Mouse (Mus musculus) erythroblast, adult 5-6 weeks (primary cell): ENCODE measurements at regions not wholly inside any gene's neighbourhood (a gene's known extent, or its start where the extent isn't known, plus 50 kb on each side); places are given as distances from the start of the nearest gene placed in this dataset.
"Not testable (repeated sequence)": the region's sequence is repeated elsewhere in the genome, so short reads cannot be mapped to it uniquely, and the experiment has no call there.

Experiments used
- ATAC-seq: replicated peaks from 2 replicates; pipeline ENCODE4 v1.8.0; 2016; ENCODE audit warnings: moderate number of reproducible peaks, mild to moderate bottlenecking, moderate TSS enrichment, inconsistent platforms; ENCODE audit not compliant: poor library complexity, low FRiP score, severe bottlenecking

DNA sequence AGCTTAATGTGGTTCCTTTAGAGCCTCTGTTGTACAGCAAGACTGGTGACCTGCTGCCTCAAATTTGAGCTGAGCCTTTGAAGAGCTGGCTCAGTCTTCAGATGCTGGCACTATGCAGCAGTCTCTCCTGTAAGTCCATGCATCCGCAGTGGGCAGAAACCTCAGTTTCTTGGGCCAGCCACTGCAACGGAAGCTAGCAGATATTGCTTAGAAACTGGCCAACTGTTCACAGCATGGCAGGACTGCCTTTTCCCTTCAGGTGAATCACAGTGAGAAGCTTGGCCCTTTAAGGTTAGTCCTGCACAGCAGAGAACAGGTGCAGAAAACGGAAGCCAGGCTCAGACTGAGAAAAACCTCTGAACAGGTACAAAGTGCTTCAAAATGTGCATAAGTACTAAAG lies 1976.8 kb upstream of the G6pd2 start:
- no peak for ATAC-seq

DNA sequence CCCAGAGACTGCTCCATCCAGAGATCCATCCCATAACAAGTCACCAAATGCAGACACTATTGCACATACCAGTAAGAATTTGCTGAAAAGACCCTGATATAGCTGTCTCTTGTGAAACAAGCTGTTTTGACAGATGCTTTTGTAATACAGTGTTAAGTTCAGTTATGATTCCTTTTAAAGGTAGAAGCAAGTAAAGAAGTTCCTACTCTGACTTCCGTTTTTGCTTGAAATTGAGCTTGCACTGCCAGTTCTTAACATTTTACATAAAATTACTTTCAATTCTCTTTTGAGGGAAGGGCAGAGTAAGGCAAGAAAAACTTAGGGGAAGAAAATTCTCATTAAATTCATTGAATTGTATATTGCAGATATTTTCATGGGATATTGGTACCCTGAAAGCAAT lies 1962.9 kb upstream of the G6pd2 start:
- ATAC-seq, result no peak

DNA sequence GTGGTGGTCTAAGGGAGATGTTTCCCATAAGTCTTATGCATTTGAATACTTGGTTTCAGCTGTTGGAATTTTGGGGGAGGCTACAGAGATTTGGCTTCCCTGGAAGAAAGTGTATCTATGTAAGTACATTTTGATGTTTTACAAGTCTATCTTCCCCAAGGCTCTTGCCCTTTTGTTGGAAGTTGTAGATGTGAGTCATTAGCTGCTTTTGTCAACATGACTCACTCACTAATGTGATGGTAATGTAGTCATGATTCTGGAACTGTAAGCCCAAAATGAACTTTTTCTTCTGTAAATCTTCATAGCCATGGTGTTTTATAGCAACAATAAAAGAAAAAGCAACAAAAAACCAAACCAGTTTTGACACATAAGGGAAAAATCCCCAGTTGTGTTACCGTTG lies 1961.0 kb upstream of the G6pd2 start:
- no peak for ATAC-seq

DNA sequence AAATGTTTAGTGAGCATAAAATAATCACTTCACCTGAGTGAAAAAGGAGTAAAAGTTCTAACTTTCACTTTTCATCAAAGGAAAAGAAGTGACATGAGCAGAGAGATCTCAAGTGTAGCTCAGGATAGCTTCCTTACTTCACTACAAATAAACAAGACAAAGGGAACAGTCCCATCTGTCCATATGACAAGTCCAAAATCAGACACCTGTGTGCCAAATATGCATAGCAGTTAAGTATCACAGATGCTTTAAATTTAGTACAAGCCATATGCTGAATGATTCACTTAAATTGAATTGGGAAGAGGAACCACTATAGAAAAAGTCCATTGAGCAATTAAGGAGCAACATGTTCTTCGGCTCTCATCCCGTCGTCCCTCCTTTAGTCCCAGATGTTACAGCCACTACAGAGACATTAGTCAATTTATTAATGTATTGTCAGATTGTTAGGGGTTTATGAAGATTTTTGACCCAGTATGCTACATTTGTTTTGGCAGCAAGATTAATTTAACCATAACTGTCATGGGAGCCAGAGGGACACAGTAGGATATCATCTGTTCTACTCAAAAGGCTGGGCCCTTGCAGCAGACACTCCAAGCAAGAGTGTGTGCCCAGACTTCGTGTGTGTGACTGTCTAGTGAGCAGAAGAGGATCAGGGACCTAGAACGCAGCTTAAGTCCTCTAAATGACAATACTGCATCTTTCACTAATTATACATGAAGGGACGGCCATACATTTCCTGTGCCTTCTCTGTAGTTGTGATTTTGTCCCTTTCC lies 1914.5 kb upstream of the G6pd2 start:
- no peak for ATAC-seq

DNA sequence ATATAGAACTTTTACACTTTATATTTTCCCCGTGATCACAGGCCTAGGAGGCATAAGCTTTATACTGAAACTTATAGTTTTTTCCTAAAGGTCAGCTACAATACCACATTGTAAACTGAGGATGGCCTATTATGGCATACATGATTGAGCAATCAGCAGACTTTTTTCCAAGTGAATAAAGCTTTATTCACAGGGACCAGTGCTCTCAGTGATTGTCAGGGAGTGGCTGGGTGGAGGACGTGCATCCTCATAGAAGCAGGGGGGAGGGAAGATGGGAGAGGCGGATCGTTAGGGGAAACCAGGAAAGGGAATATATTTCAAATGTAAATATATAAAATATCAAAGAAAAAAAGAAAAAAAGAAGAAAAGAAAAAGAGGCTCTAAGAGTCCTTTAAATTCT lies 1886.7 kb upstream of the G6pd2 start:
- ATAC-seq, result no peak

DNA sequence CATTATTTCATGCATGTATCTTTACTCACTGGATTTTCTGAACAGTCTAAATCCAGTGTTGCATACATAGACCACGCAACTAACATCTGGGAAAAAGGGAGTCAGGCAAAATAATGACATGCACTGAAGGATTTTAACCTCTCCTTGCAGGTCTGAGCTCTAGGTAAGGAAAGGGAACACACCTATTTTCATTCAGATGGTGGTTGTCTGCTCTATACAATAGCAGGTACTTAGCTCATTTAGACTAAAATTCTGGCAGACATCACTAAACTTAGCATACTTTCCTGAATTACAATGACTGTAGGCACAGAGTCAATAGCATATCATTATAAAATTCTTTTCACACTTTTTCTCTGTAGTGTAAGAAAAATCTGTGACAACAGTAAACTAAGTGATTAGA lies 1867.8 kb upstream of the G6pd2 start:
- ATAC-seq, result no peak

DNA sequence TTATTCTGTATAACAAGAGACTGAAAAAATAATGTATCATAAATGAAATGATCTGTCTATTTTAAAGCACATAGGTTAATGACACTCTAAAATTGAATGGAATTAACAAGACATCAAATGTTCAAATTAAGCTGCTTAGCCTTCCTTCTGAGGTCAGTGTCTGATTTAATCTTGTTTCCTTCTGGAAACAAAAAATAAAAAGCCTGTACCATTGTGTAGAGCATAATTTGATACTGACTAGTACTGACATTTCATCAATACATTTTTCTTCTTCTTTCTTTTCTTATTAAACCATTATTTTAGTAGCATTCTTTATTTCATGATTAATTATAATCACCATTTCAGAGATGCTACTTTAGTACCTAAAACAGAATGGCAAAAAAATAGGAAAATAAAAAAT lies 1862.9 kb upstream of the G6pd2 start:
- no peak for ATAC-seq

DNA sequence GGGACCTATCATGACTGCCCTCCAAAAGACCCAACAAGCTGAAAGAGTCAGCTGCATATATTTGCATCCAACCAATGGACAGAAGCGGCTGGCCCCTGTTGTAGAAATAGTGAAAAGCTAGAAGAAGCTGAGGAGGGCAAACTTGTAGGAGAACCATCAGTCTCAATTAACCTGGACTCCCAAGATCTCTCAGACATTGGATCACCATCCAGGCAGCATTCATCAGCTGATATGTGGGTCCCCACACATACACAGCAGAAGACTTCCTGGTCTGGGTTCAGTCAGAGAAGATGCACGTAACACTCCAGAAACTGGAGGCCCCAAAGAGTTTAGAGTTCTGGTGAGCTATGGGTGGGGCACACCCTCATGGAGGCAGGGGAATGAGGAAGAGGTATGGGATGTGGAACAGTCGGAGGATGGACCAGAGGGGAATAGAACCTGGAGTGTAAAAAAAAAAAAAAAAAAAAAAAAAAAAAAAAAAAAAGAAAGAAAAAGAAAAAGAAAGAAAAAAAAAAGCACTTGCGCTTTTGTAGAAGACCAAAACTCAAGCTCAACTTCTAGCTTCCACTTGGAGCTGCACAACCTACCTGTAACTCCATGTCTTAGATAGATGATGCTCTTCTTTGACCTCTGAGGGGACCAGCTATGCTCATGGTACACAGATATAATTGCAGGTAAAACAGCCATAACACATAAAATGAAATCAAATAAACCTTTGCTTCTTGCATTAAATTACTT lies 1860.6 kb upstream of the G6pd2 start:
- ATAC-seq, result no peak

DNA sequence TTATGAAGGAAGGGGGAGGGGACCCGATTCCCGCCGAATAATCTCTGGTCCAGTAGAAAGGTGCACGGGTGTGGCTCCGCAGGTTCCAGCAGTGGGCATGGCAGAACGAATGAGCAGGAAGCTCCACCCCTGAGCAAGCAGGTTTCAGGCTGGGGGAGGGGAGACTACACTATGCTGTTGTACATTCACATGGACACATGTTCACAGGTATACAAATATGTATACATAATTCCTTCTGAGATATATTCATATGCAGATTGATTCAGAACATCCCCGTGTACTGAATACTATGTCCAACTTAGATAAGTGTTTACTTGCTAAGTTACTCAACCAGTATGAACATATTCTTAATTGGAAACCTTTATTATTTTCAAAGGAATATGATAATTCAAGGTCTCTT lies 1852.4 kb upstream of the G6pd2 start:
- not testable (repeated sequence) for ATAC-seq

DNA sequence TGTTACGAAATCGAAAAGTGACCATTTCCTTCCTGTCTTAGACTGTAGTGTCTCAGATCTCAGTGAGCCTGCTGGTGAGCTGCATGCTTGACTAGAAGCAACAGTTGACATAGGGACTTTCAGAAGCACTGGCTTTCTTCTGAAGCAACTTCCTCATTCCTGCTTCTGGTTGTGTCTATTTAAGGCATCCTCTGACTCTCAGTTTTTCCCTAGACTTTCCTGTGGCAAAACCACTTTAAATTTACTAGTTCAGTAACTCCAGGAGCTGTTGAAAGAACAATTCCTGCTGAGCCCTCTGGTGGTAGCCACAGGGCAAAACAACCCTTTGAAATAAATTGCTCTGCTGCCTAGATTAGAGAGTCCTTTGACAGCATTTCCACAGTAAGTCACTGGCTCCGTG lies 1811.9 kb upstream of the G6pd2 start:
- ATAC-seq, result no peak

DNA sequence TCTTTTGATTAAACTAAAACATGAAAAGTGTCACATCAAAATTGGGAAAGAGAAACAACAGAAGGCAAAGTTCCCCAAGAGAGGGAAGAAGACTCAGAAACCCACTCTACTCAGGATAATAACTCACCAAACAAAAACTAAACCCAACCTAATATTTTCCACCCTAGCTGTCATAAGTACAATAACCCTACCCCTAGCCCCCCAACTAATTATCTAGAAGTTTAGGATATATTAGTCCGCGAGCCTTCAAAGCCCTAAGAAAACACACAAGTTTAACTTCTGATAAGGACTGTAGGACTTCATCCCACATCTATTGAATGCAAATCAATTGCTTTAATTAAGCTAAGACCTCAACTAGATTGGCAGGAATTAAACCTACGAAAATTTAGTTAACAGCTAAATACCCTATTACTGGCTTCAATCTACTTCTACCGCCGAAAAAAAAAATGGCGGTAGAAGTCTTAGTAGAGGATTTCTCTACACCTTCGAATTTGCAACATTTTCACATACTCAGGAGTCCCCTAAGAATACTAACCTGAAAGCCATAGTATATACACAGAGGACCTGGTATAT lies 1765.9 kb upstream of the G6pd2 start:
- peak; percentile 100 for ATAC-seq

DNA sequence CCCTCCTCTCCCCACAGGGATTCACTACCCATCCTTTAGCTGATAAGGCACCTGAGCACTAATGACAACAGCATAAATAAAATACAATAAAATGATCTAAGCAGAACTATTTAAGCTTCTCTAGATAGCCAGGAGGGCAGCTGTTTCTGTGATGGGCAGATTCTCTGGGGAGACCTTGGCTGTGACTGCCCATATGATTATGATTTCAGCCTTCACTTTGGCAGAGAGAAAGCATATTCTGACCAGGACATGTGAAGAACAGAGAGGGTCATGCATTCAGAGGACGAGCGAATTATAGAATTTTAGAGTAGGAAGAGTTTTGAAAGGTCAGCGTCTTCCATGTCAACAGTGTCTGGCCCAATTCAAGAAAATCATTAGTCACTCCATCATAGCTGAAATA lies 1759.6 kb upstream of the G6pd2 start:
- no peak for ATAC-seq

DNA sequence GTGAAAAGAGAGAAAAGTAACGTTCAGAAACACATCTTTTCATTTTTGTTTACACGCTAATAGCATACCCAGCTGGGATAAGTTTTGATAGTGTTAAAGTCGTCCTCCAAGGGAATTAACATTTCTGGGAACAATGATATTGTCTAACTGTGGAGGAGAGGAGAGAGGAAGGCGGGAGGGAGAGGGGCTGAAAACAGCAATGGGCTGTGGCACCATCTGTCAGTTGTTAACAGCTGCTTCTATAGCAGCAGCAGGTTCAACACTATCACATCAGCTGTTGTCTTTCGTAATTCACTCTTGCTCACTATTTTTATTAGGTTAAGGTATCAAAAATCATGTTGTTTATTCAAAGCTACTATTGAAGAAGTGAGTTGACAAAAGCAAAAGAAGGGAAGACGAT lies 1747.4 kb upstream of the G6pd2 start:
- no peak for ATAC-seq
